Mouse (Mus musculus) ES-E14 (cell line): ENCODE results near the gene Clpb. TPM values are rescaled to one million over a fixed set of nuclear protein-coding genes. Genes with fewer than 3 reads are reported as not detected.

ENCODE experiments used
- DNase-seq: peaks from one replicate; pipeline ENCODE4 v3.0.0-alpha.2; 2013; ENCODE audit warnings: low read depth, low spot score
- H3K27ac ChIP-seq: 2 replicates; pipeline ENCODE4 v1.5.1; 2012; ENCODE audit warnings: low read depth, mild to moderate bottlenecking, low read length, moderate library complexity, mixed read lengths; ENCODE audit not compliant: poor library complexity, insufficient read depth, severe bottlenecking
- H3K36me3 ChIP-seq: 2 replicates; pipeline ENCODE4 v1.6.1; 2012; ENCODE audit warnings: mild to moderate bottlenecking, low read length, moderate library complexity, mixed read lengths; ENCODE audit not compliant: control insufficient read depth, poor library complexity, insufficient read depth, severe bottlenecking
- H3K4me1 ChIP-seq, 2 experiments: fragments of 150-350 bp in 1 of 2; sonication (generic) in 1 of 2; 2 replicates each; pipeline ENCODE4 v1.6.1; 2012; ENCODE audit warnings: low read length in 2 of 2, mild to moderate bottlenecking in 1 of 2, mixed read lengths in 1 of 2; ENCODE audit not compliant: control insufficient read depth in 2 of 2, insufficient read depth in 2 of 2, poor library complexity in 1 of 2
- H3K4me3 ChIP-seq, 2 experiments: fragments of 150-350 bp in 1 of 2; sonication (generic) in 1 of 2; 2 replicates each; pipeline ENCODE4 v1.5.1; 2012; ENCODE audit warnings: low read length in 2 of 2, low read depth in 1 of 2, mild to moderate bottlenecking in 1 of 2, mixed read lengths in 1 of 2; ENCODE audit not compliant: insufficient read depth in 1 of 2, poor library complexity in 1 of 2, severe bottlenecking in 1 of 2
- H3K9ac ChIP-seq: 2 replicates; pipeline ENCODE4 v1.6.1; 2012; ENCODE audit warnings: low read depth, mild to moderate bottlenecking, low read length, mixed read lengths; ENCODE audit not compliant: poor library complexity, insufficient read depth, severe bottlenecking
- H3K9me3 ChIP-seq: fragments of 150-350 bp; sonication (generic); 2 replicates; pipeline ENCODE4 v1.6.1; 2012; ENCODE audit warnings: low read depth, mild to moderate bottlenecking, low read length; ENCODE audit not compliant: control insufficient read depth, insufficient read depth
- CHD2 ChIP-seq: IDR thresholded peaks from 2 replicates; pipeline ENCODE4 v1.6.1; 2014; ENCODE audit warnings: mild to moderate bottlenecking, low read depth, low read length, inconsistent platforms
- HCFC1 ChIP-seq: IDR thresholded peaks from 2 replicates; pipeline ENCODE4 v1.6.1; 2012; ENCODE audit warnings: low read length, inconsistent platforms, borderline replicate concordance; ENCODE audit not compliant: insufficient read depth
- MAFK ChIP-seq: IDR thresholded peaks from 2 replicates; pipeline ENCODE4 v1.6.1; 2014; ENCODE audit warnings: mild to moderate bottlenecking, low read depth, low read length, inconsistent platforms; ENCODE audit not compliant: insufficient read depth
- ZC3H11A ChIP-seq: IDR thresholded peaks from 2 replicates; pipeline ENCODE4 v1.6.1; 2012; ENCODE audit warnings: low read depth, mild to moderate bottlenecking, inconsistent platforms, low read length, borderline replicate concordance
- ZNF384 ChIP-seq: IDR thresholded peaks from 2 replicates; pipeline ENCODE4 v1.6.1; 2012; ENCODE audit warnings: low read depth, low read length, inconsistent platforms
- in situ Hi-C, 2 experiments: fragments of 600-800 bp; cut with MboI; formaldehyde crosslinking; loops; one replicate each; pipeline ENCODE4 v1.15.1; 2025; ENCODE audit warnings: low sequenced_read_pairs in 2 of 2, inconsistent platforms in 1 of 2; ENCODE audit not compliant: unreplicated experiment in 2 of 2
- total RNA-seq: library from RNA; depleted of rRNA; stranded (reverse); fragments of 300-350 nt; gene quantifications from 2 replicates; pipeline ENCODE4 v1.2.3, GENCODE M21; 2012

Clpb gene
- total RNA-seq, 1 experiment: 197 TPM

DNA sequence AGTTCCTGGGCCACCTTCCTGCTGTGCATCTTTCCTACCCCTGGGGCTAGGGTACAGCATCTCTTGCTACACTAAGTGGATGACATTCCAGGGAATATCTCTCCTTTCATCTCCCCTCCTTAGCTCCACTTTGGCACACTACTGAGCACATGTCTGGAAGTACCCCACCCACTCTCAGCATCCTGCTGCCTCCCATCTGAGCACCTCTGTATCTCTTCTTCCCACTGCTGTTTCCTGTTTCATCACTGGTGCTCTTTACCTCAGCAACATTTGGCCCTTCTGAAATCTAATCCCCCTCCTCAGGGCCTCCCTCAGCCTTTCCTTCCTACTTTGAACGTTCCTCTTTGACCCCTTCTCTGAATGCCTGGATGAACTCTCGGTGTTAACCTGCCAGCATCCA is 63.5 kb downstream of the Clpb start:
- Histone ChIP-seq H3K4me3 (no peak overlapping the region), H3K36me3 (no peaks in the 10 kb centered on the region; the same call in 1 of the 2 replicates), H3K9ac (no peak overlapping the region), H3K9me3 (no peaks in the 10 kb centered on the region), H3K27ac (no peak overlapping the region), H3K4me1 (no peaks in the 10 kb centered on the region)
- no peak for TF ChIP-seq ZC3H11A
- no peak for TF ChIP-seq ZNF384
- in situ Hi-C loops: no loop called here
- no peak for DNase-seq

DNA sequence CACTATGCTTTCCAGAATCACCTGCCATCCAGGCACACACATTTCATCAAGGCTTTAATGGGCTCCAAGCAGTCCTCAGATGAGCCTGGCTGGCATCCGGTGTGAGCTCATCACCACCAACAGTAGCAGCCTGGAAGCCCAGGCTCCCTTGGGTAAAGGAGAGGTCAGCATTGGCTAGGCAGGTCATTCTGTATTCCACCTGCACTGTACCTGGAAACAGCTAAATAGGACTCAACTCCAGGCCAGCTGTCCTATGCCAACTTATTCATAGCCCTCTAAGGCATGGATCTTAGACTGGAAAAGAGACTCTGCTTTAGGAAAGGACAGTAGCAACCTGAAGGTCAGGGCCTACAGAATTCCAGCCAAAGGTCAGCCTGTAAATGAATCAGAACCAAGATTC is 68.7 kb downstream of the Clpb start:
- in situ Hi-C loops: no loop called here
- no peak for DNase-seq
- Histone ChIP-seq H3K9me3 (no peaks in the 10 kb centered on the region), H3K36me3 (no peaks in the 10 kb centered on the region), H3K4me1 (no peaks in the 10 kb centered on the region), H3K4me3 (no peak overlapping the region), H3K9ac (no peak overlapping the region), H3K27ac (no peak overlapping the region)
- no peak for TF ChIP-seq ZC3H11A
- TF ChIP-seq MAFK: no peak
- TF ChIP-seq CHD2: no peak
- TF ChIP-seq ZNF384: no peak
- no peak for TF ChIP-seq HCFC1

DNA sequence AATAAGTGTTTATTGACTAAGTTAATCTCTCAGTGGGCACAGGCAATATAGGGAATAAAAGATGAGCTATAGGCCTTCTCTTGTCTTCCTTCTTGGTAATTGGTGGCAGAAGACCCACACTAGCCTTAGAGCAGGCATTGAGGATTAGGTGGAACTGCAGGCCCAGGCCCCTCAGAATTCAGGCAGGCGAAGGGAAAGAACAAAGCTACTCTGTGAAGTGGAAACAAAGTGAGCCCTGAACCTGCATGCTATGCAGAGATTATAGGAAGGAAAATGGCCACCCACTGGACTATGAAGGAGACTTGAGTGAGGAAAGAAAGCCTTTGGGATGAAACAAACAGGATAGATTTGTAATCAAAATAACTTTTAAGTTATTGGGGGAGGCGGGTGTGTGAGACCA is 69.6 kb downstream of the Clpb start:
- Histone ChIP-seq H3K9me3 (no peaks in the 10 kb centered on the region), H3K9ac (no peak overlapping the region), H3K4me1 (no peaks in the 10 kb centered on the region), H3K36me3 (no peaks in the 10 kb centered on the region), H3K4me3 (no peak overlapping the region), H3K27ac (no peak overlapping the region)
- in situ Hi-C loops: no loop called here
- no peak for DNase-seq
- no peak for TF ChIP-seq CHD2
- no peak for TF ChIP-seq HCFC1
- no peak for TF ChIP-seq MAFK
- no peak for TF ChIP-seq ZNF384
- no peak for TF ChIP-seq ZC3H11A

DNA sequence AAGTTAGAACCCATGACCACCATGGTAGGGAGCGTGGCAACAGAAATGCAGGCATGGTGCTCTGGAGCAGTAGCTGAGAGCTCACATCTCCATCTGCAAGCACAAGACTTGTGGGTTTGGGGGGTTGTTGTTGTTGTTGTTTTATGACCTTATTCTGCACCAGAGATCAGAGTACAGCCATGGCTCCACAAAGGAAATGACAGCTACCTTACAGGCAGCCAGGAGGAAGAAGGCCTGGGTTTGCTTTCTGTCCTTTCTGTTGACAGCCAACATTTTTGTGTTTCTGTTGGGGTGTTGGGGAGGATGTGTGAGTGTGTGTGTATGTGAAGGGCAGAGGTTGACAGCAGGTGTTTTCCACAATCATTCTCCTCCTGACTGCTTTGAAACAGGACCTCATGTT is 71.9 kb downstream of the Clpb start:
- no peak for DNase-seq
- Histone ChIP-seq H3K9ac (no peak overlapping the region), H3K27ac (no peak overlapping the region), H3K36me3 (no peaks in the 10 kb centered on the region), H3K4me3 (no peak overlapping the region), H3K9me3 (no peaks in the 10 kb centered on the region), H3K4me1 (no peaks in the 10 kb centered on the region)
- TF ChIP-seq ZNF384 (no peak), MAFK (no peak), CHD2 (no peak), HCFC1 (no peak), ZC3H11A (no peak)
- in situ Hi-C loops: no loop called here

DNA sequence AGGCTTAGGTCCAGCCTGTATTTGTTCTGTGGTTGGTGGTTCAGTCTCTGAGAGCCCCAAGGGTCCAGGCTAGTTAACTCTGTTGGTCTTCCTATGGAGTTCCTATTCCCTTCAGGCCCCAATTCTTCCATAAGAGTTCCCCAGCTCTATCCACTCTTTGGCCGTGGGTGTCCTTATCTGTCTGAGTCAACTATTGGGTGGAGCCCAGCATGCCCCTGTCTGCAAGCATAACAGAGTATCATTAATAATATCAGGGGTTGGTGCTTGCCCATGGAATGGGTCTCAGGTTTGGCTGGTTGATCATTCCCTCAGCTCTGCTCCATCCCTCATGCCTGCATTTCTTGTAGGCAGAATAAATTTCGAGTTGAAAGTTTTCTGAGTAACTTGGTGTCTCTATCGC is 74.3 kb downstream of the Clpb start:
- H3K4me1 ChIP-seq: no peaks in the 10 kb centered on the region
- H3K9ac ChIP-seq: no peak overlapping the region
- no peaks in the 10 kb centered on the region for H3K36me3 ChIP-seq
- TF ChIP-seq MAFK: no peak
- TF ChIP-seq ZC3H11A: no peak
- TF ChIP-seq HCFC1: no peak
- TF ChIP-seq CHD2: no peak
- no peak for TF ChIP-seq ZNF384
- no peak overlapping the region for H3K27ac ChIP-seq
- H3K9me3 ChIP-seq: no peaks in the 10 kb centered on the region
- no peak for DNase-seq
- in situ Hi-C loops: no loop called here
- H3K4me3 ChIP-seq: no peak overlapping the region
